Mouse (Mus musculus) bone marrow, adult 2 months (tissue): ENCODE data around the gene Tubgcp3.
"Not testable (repeated sequence)": the region's sequence is repeated elsewhere in the genome, so short reads cannot be mapped to it uniquely, and the experiment has no call there.

Experiments used
- CTCF ChIP-seq: fragments of 200-500 bp; IDR thresholded peaks from 2 replicates; pipeline ENCODE4 v1.5.1; 2011; ENCODE audit warnings: low read length, control low read depth; ENCODE audit not compliant: control insufficient read depth, insufficient read depth
- POLR2A ChIP-seq: fragments of 200-500 bp; IDR thresholded peaks from 2 replicates; pipeline ENCODE4 v1.6.1; 2011; ENCODE audit warnings: low read depth, mild to moderate bottlenecking, control low read depth, low read length, borderline replicate concordance; ENCODE audit not compliant: control insufficient read depth

- TF ChIP-seq CTCF, POLR2A: not testable (repeated sequence)
Observed at GRCm38 (mm10) chr8:12579339-12579999, 92.6 kb downstream of the Tubgcp3 start.
